Mouse (Mus musculus) CD4-positive helper T cell, adult 2 months (primary cell): ENCODE data around the gene Creb5.

ENCODE experiments used
- DNase-seq: peaks from one replicate; pipeline ENCODE4 v3.0.0-alpha.2; 2012; ENCODE audit warnings: low read depth, missing footprints, low spot score

Gene Creb5

GRCm38 (mm10) chr6:53592230-53592629 is 305.2 kb downstream of the Creb5 start:
- DNase-seq = no peak

DNA sequence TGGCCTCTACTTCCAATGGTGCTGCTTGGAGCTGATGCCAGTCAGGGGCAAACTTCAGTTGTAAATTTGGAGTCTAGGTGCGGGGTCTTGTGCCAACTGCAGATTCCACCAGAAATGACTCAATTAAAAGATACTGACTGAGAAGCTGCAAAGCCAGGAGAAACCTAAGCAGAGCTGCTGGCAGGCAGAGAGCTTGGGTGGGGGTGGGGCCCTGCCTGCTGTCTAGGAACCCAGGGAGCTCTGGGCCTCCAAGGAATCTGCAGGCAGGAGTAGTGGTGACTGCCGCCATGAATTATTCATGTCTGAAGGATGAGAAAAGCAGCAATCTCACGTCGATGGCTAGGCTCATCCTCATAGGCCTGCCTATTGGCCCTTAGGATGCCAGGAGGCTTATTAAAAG is 306.5 kb downstream of the Creb5 start:
- DNase-seq = no peak

GRCm38 (mm10) chr6:53594316-53594715 is 307.2 kb downstream of the Creb5 start:
- DNase-seq = no peak

DNA sequence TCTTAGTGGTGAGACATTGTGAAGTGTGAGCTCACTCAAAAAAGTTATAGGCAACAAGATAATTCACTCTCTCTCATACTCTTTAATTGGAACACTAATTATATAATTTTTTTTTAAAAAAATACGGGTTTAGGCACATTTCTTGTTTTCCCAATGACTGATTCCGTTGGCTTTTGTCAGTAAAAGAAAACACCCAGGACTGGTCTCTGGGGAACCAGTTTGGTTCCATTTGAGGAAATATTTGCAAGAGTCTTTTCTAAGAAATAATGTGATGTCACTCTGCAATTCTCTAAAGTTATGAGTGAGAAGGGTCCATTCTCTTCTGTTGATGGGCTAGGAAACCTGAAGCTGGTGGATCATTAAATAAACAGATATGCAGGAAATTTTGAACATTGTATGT is 309.3 kb downstream of the Creb5 start:
- no peak for DNase-seq

GRCm38 (mm10) chr6:53603041-53603440 is 316.0 kb downstream of the Creb5 start:
- DNase-seq = no peak

DNA sequence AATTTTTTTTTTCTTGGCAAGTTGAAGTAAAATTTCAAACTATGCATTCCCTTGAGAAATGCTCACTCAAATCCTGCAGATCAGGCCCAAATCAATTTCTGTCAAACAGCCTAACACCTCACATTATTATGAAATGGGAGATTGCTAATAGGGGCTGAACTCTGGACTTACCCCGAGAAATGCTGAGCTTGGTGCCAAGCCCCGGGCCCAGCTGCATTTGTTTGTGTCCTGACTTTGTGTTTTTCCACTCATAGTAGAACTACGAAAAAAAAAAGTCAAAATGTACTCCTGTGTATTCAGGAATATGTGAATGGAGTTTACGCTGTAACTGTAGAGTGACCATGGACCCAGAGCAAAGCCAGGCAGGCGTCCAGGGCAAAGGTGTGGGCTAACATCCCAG is 316.6 kb downstream of the Creb5 start:
- no peak for DNase-seq

GRCm38 (mm10) chr6:53604386-53604785 is 317.3 kb downstream of the Creb5 start:
- no peak for DNase-seq

DNA sequence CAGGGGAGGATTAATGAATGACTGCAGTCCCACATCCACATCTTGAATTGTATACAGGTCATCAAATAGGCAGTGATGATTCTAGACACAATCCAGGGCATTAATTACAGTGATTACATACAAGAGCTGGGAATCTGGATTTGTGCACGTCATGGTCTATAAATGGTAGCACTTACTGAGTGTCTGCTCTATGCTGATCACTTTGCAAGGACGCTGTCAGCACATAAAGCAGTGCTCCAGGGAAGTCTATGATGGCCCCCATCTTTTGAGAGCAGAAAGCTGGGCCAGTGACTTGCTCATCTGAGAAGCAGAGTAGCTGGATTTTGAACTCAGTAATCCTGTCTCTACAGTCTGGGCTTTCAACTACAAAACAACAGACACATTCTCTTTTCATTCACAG is 318.1 kb downstream of the Creb5 start:
- DNase-seq = no peak

DNA sequence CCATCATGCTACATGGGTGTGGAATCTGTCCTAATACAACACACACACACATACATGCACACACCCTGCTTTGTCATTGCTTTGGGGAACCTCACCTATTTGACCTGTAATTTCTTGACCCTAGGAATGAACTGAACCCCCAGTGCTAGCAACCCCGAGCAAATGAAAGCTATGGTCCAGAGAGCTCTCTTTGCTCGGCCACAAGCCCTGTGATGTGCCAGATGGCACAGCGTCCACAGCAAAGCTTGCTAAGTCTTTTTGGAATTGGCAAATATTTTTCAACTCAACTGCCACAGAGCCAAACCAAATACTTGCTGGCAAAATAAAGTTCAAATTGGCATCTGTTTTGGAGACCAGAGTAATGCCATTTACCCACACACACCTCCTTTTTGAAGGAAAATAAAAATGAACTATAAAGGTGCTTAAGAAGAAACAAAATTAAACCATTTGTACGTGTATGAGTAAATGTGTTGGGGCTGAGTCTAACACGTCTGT is 324.4 kb downstream of the Creb5 start:
- DNase-seq = no peak

- DNase-seq = no peak
Observed at GRCm38 (mm10) chr6:53612681-53613080, 325.6 kb downstream of the Creb5 start.

DNA sequence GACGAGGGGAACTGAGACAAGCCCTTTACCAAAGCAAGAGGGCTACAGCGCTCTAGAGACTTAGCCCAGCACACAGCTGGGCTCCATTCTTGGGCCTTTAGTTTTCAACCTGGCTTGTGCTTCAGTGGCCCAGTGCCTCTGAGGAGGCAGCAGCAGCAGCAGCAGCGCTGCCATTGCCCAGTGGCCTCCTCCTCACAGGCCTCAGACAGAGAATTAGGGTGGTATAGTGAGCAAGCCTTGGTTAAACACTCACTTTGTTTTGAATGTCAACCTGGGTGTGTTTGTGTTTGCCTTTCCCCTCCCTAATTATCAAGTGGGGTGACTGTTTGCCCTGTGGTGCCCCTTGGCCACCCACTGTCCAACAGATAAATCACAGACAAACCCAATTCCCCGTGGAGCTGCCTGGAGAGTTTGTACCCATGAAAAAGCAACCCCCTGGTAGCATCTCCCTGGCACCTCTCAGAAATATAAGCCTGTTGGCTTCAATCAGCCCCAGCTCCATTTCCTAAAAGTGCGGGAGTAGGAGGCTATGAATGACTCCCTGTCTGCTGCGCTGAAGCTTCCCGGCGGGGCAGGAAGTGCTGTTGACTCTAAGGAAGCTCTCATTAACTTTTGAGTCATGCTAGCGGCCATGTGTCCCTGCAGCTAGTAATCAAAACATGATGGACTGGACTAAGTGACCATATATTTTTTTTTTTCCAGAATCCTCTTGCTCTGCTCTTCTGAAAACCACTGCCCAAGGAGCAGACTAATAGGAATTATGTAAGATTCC is 328.6 kb downstream of the Creb5 start:
- no peak for DNase-seq

DNA sequence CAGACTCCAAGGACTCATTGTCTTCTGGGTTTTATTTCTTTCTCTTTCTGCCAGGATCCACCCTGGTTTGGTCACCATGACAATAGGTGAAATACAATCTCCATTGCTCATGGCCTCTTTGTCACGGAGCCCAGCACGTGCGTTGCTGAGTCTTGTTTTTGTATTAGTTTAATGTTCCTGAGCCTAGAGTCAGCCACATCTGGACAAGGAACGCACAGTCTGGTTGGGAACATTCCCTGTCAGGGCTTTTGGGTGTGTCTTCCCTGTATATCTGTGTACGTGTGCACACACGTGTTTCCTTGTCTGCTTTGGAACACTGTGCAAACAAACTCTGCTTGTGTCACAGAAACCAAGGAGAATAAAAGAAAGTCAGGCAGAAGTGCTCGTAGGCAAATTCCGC is 331.1 kb downstream of the Creb5 start:
- no peak for DNase-seq

- no peak for DNase-seq
Observed at GRCm38 (mm10) chr6:53619676-53620075, 332.6 kb downstream of the Creb5 start.

DNA sequence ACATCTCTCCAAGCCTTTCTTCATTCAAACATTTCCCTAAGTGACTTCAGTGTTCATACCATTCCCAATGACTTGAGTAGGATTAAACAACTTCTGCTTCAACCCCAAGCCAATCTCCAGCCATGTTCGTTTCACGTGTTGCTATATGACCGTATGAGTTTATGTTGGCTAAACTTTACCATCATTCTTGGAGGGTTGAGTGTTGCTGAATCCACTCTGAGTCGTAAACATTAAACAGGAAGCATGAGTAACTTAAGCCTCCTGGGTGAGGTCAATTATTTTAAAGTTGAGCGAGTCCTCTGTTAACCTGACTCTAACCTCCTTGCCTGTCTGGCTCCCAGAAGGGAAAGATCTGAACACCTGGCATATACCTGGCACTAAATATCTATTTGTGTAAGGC is 334.2 kb downstream of the Creb5 start:
- DNase-seq = no peak

DNA sequence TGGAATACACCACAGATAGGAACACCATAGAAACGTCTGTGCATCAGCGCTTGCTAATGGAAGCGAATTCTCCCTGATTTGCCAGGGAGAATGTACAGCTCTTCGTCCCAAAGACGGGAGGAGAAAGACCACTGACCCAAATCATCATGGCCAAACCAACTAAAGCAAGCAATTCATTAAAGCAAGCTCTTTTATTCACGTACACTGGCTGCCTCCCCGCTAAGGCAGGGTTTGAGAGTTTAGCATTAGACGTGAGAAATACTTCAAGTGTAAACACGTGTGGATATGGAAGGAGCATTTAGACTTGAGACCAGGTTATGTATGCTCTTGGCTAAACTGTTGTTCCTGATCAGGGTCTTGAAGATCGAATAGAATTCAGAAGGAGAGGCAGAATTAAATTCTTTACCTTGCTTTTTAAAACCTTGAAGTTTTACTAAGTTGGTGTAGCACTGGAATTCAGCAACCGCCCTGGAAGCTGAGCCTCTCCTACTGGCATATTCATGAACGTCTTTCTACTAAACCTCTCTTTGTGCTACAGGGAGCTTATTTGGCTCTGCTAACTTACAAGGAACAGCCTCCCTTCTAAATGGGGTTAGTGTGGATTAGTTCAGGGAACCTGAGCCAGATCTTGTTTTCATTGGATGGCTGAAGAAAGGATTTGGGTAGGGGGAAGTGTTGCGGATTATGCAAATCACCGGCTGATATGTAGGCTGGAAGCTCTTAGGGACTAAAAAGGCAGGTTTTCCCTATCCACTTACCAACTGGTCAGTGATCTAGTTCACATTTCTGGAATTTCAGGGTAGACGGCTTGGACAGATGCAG is 337.6 kb downstream of the Creb5 start:
- no peak for DNase-seq

- no peak for DNase-seq
Observed at GRCm38 (mm10) chr6:53626044-53626443, 339.0 kb downstream of the Creb5 start.

GRCm38 (mm10) chr6:53628714-53629113 is 341.6 kb downstream of the Creb5 start:
- no peak for DNase-seq

GRCm38 (mm10) chr6:53635453-53635852 is 348.4 kb downstream of the Creb5 start:
- DNase-seq = no peak

GRCm38 (mm10) chr6:53637356-53638351 is 350.6 kb downstream of the Creb5 start:
- no peak for DNase-seq

- no peak for DNase-seq
Observed at GRCm38 (mm10) chr6:53641633-53642605, 354.8 kb downstream of the Creb5 start.
